Mouse (Mus musculus): Measurements from ENCODE around the gene Macrod2.

Macrod2 gene

GRCm38 (mm10) chr2:140395179-140395578 is at the start of gene Macrod2:
Macrod2 (plus strand) TSS chr2:140395309.
- peak; percentile 97 to 98 for DNase-seq (ENCODE audit: low spot score in 2 of 2)

- no peak for DNase-seq (ENCODE audit: low spot score in 2 of 2)
Observed at GRCm38 (mm10) chr2:140359905-140360304, 35.2 kb upstream of the Macrod2 start.

GRCm38 (mm10) chr2:140364804-140365203 is 30.3 kb upstream of the Macrod2 start:
- no peak for DNase-seq (ENCODE audit: low spot score in 2 of 2)

- no peak for DNase-seq (ENCODE audit: low spot score in 2 of 2)
Observed at GRCm38 (mm10) chr2:140389525-140389924, 5.6 kb upstream of the Macrod2 start, which contains the start of gene Sel1l2. Sel1l2 (minus strand) TSS chr2:140389706.

- DNase-seq (ENCODE audit: low spot score in 2 of 2) = peak; percentile 31 to 36
Observed at GRCm38 (mm10) chr2:140395744-140396231, 679 bp downstream of the Macrod2 start.

GRCm38 (mm10) chr2:140425844-140426243 is 30.7 kb downstream of the Macrod2 start:
- no peak for DNase-seq (ENCODE audit: low spot score in 2 of 2)

GRCm38 (mm10) chr2:140427283-140427682 is 32.2 kb downstream of the Macrod2 start:
- DNase-seq (ENCODE audit: low spot score in 2 of 2) = peak in 1 of 2 experiments; percentile 13

- no peak for DNase-seq (ENCODE audit: low spot score in 2 of 2)
Observed at GRCm38 (mm10) chr2:140439081-140439480, 44.0 kb downstream of the Macrod2 start.

- no peak for DNase-seq (ENCODE audit: low spot score in 2 of 2)
Observed at GRCm38 (mm10) chr2:140448636-140449035, 53.5 kb downstream of the Macrod2 start.

- peak; percentile 19 to 33 for DNase-seq (ENCODE audit: low spot score in 2 of 2)
Observed at GRCm38 (mm10) chr2:140475770-140476169, 80.7 kb downstream of the Macrod2 start.

- no peak for DNase-seq (ENCODE audit: low spot score in 2 of 2)
Observed at GRCm38 (mm10) chr2:140476891-140477290, 81.8 kb downstream of the Macrod2 start.

GRCm38 (mm10) chr2:140482604-140483003 is 87.5 kb downstream of the Macrod2 start:
- DNase-seq (ENCODE audit: low spot score in 2 of 2) = no peak

GRCm38 (mm10) chr2:140497688-140498087 is 102.6 kb downstream of the Macrod2 start:
- DNase-seq (ENCODE audit: low spot score in 2 of 2) = peak; percentile 58 to 64

GRCm38 (mm10) chr2:140500951-140501350 is 105.8 kb downstream of the Macrod2 start:
- DNase-seq (ENCODE audit: low spot score in 2 of 2) = peak; percentile 73 to 76

GRCm38 (mm10) chr2:140521472-140521871 is 126.4 kb downstream of the Macrod2 start:
- DNase-seq (ENCODE audit: low spot score in 2 of 2) = no peak

GRCm38 (mm10) chr2:140530214-140530613 is 135.1 kb downstream of the Macrod2 start:
- DNase-seq (ENCODE audit: low spot score in 2 of 2) = peak; percentile 18 to 37

GRCm38 (mm10) chr2:140532024-140532423 is 136.9 kb downstream of the Macrod2 start:
- no peak for DNase-seq (ENCODE audit: low spot score in 2 of 2)

- no peak for DNase-seq (ENCODE audit: low spot score in 2 of 2)
Observed at GRCm38 (mm10) chr2:140532859-140533519, 137.9 kb downstream of the Macrod2 start.

GRCm38 (mm10) chr2:140533621-140534020 is 138.5 kb downstream of the Macrod2 start:
- DNase-seq (ENCODE audit: low spot score in 2 of 2) = no peak

- DNase-seq (ENCODE audit: low spot score in 2 of 2) = no peak
Observed at GRCm38 (mm10) chr2:140534583-140534982, 139.5 kb downstream of the Macrod2 start.

- DNase-seq (ENCODE audit: low spot score in 2 of 2) = no peak
Observed at GRCm38 (mm10) chr2:140535832-140536571, 140.9 kb downstream of the Macrod2 start.

GRCm38 (mm10) chr2:140549286-140549685 is 154.2 kb downstream of the Macrod2 start:
- DNase-seq (ENCODE audit: low spot score in 2 of 2) = no peak

- no peak for DNase-seq (ENCODE audit: low spot score in 2 of 2)
Observed at GRCm38 (mm10) chr2:140561426-140561825, 166.3 kb downstream of the Macrod2 start.

Data from right cerebral cortex, adult 2 months (tissue).